Mouse (Mus musculus) cerebellum, adult (tissue): ENCODE results near the gene Dand5.

Experiments used
- ATAC-seq: cut with Nextera tagmentation; 2 replicates; pipeline ENCODE4 v1.9.2; 2017; ENCODE audit warnings: mild to moderate bottlenecking, moderate library complexity, mixed read lengths; ENCODE audit not compliant: insufficient number of reproducible peaks, low FRiP score, low TSS enrichment

Dand5 gene

DNA sequence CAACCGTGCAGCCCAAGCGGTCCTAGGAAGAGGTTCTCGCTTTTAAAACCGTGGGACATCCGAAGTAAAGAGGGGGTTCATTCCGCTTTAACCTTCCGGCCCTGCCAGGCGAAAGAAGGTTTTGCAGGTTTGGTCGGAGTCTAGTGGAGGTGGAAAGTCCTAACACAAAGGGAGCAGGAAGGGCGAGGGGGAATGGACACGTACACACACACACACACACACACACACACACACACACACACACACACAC lies 37.2 kb downstream of the Dand5 start:
- no peak for ATAC-seq

DNA sequence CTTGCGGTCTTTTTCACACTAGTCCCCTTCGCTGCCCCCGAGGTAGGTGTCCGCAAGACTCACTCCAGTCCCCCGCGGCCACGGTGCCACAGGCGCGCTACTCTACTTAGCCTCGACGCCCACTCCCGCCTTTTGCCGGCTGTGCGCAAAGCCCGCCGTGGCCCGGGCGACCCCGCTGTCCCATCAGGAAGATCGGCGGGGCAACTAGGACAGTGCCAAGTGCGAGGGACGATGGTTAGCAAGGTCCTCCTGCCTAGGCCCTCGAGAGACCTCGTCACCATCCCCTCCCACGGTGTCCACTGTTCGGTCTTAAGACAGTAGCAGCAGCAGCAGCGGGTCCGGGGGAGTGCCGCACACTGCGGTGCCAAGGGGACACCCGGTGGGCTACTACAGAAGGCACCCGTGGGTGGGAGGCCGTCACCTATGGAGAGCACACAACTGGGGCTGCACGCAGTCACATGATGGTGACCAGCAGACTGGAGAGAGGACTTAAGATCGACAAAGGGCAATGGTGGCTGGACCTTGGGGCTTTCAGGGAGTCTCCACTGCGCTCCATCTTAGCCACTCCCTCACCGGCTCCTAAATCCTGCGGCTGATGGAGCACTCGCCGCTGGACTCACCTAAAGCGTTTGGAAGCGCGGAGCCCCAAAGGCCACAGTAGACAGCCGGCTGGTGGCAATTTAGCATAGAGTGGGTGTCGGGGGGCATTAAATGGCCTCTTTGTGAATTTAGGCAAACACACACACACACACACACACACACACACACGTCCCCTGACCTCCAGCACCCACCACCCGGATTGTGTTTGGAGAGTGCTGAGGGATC lies 37.7 kb downstream of the Dand5 start:
- no peak for ATAC-seq

DNA sequence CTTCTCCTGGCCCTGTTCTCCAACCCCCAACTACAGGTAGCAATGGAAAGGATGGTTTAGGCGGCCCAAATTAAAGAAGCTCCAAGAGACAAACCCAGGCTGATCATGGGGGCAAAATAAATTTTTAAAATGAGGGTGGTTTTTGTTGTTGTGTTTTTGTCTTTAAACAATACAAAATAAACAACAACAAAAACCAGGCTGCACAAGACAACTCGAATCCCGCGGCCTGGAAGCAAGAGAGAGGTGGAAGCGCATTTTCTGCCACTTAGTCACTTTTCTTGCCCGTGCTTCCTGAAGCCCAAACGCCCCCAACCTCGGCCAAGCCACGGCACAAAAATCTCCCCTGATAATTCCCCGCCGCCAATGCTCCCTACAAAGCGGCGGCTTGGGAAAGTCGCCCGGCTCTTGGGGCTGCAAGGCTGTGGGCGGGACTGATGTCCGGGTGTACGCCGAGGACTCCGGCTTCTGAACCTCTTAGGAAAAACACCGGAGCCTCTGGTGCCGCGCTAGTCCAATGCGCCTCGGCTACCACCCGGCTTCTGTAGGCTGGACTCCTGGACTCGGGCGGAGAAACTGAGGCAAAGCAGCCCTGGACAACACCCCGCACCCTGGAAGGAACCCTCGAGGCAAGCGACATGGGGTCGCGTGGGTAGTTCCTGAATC lies 38.6 kb downstream of the Dand5 start:
- ATAC-seq, result no peak

DNA sequence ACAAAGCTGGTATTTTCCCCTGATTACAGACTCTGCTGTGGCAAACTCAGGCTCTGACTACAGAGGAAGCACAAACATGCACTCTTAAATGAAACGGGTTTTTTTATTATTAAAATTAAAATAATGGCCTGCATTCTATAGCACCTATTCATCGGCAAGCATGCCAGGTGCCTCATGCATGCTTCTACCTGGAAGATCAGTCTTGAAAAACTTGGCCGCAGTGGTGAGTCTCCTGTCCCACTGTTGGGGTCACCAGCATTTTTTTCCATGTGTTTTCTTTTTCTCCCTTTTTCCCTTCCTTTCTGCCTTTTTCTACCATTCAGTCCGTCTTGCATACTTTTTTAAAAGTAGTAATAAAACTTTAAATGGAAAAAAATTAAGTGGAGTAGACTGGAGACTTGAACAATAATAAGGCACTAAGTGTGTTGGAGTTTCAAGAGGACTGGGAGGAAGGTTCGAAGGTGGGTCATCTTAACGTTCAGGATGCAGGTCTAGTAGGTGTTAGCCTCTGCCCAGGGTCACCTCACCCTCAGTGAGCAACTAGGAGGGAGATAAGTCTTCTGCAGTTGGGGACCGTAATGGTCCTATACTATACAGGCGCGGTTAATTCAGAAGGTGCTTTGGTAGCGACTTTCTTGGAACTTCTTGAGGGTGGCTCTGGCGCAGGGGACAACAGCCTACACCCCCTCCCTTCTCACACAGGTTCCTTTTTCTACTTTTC lies 39.3 kb downstream of the Dand5 start:
- no peak for ATAC-seq

DNA sequence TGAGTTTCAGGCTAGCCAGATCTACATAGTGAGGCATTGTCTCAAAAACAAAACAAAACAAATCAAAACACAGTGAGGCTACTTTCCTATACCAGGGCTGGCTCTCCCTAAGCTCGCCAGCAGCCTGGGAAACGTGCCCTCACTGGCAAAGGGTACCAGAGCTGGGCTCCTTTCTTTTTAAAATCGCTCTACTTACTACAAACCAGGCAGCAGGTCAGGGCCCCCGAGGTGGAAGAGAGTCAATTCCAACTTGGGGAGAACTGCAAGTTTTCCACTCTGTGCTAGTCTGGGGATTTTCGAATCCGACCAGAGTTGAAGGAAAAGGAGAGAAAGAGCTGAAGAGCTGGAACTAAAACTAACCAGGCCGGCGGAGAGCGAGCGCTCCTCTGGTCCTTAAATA lies 39.9 kb downstream of the Dand5 start:
- no peak for ATAC-seq

GRCm38 (mm10) chr8:84781686-84782505 lies 40.7 kb downstream of the Dand5 start:
- ATAC-seq, result no peak

DNA sequence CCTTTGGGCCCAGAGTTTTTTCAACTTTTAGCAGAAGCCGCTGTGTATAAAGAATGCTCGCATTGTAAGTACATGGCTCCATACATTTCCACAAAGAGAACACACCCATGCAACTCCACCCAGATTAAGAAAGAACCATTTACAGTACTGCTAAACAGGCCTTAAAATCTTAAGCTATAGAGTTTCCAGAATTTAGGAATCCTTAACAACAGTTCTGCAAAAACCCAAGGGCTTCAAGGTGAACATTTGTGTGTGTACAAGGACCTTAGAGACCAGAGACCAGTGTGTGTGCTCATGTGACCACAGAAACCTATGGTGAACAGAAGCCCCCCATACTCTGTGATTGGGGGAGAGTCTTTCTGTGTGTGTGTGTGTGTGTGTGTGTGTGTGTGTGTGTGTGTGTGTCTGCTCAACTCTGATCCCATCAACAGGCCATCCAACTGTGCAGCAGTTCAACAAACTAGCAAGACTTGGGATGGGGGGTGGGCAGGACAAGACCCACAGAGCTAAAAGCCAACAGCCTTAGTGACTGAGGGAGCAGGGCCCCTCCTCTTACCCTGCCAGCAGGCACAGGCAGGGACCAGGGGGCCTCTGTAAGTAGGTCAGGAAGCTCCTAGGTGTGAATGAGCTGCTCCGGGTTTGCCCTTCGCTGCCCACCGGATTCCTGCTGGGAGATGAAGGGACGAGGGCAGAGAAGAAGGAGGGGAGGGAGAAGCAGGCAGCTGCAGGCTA lies 41.5 kb downstream of the Dand5 start:
- no peak for ATAC-seq

DNA sequence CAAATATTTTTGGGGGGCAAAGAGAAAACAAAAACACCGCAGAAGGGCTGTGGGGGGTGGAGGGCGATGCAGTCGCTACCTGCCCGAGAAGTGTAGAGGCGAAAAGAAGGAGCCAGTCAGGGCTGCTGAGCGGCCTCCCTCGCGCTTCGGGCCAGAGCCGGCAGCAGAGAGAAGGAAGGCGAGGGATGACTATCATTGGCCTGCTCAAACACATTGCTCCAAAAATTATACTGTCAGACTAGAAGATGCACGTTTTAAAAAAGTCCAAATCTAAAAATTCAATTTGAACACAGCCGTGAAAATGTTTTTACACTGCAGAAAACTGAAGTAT lies 42.4 kb downstream of the Dand5 start:
- ATAC-seq, result no peak

DNA sequence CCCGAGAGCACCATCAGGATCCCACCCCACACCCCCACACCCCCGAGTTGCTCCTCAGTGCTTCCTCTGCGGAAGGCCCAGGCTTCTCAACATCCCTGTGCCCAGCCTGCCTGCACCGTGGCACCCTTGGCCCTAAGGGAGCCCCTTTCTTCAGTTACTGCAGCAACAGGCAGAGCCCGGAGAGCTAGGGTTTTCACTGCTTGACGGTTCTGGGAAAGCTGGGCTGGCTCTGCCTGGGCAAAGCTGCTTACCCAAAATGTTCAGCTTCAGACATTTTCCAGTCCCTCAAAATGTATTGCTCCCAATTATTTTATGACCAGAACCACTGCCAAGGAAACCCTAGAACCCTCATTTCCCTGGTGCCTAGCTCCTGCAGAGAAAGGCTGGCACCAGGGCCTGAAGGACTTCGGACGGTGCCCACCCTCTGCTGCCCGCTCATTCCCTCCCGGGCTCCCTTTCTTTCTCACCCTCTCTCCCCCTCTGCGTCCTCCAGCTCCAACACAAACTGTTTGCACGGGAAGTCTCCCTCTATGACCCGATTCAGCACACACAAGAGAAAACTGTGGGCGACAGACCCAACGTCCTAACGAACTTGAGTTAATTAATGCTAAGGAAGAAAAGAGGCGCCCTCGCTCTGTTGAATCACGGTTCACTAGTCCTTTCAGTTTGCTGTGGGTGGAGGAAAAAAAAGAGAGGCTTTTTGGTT lies 43.0 kb downstream of the Dand5 start:
- no peak for ATAC-seq

DNA sequence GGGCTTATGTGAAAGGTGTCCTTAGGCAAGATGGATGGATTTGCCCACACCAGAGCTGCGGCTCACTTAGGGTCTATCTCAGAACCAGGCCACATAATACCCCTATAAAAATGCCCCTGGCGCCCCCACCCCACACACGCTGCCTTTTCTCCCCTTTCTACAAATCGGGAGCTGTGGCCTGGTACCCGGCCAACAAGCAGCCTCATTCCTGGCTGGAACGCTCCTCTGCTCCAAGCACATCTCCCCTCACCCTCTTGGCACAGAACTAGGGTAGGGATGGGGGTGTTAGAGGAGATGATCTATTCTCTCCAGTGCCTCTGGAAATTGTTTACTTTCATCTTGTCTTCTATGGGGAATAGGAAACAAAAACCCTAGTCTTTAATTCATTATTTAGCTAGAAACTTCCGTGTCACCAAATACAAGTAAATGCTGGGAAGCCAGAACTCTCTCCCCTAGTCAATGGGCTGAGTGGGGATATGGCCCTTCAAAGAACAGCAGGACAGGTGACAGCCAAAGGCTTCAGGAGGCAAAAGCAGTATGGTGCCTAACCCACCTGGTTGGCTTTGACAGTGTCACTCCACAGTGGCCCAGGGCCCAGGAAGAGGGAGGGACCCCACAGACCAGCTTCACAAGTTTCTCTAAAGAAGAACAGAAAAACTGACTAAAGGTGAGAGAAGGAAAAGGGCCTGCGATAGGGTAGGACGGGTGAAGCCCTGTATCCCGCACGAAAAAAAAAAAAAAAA lies 43.8 kb downstream of the Dand5 start:
- ATAC-seq, result no peak

- no peak for ATAC-seq
Observed at GRCm38 (mm10) chr8:84777899-84778637, 44.6 kb downstream of the Dand5 start.

DNA sequence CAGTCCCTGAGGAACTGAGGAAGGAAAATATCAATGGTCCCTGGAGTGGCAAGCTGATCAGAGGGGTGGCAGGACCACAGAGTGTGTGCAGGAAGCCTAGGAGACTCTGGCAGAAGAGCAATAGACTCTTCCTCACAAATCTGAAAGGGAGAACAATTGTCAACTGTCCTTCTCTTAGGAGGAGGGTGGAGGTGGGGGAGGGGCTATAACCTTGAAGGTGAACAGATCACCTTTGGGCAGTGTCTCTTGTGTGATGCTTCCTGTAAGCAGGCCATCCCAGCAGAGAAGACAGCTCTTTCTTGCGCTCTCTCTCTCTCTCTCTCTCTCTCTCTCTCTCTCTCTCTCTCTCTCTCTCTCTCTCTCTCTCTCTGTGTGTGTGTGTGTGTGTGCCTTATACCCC lies 46.1 kb downstream of the Dand5 start:
- no peak for ATAC-seq

DNA sequence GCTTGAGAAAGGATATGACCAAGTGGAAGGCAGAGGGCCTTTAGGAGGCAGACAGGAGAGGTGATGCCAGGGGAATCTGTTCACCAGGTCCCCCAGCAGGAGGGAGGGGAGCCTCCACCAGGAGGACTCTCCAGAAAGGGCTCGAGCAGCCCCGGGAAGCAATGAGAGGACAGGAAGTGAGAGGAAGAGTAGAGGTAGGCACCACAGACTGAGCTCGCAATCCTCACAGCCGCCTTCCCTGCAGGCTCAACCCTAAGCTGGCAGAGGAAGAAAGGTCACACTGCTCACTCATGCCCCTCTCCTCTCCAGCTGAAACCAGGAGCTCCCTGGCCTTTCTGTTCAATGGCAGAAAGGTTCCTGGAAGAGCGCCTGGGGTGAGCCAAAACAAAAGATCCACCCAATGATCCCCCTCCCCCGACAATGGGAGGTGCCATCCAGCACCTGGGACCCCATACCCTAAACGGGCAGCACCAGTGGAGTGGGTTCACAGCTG lies 47.0 kb downstream of the Dand5 start:
- no peak for ATAC-seq

GRCm38 (mm10) chr8:84775105-84775591 lies 47.5 kb downstream of the Dand5 start:
- ATAC-seq, result no peak

- ATAC-seq, result no peak
Observed at GRCm38 (mm10) chr8:84774473-84774911, 48.1 kb downstream of the Dand5 start.

GRCm38 (mm10) chr8:84773833-84774232 lies 48.8 kb downstream of the Dand5 start:
- peak; percentile 53; the same call in 1 of the 2 replicates for ATAC-seq

GRCm38 (mm10) chr8:84773304-84773703 lies 49.3 kb downstream of the Dand5 start:
- ATAC-seq, result no peak

GRCm38 (mm10) chr8:84772628-84773027 lies 50.0 kb downstream of the Dand5 start:
- no peak for ATAC-seq
